Mouse (Mus musculus) mature B cell (primary cell): Measurements from ENCODE around the gene Cradd.

Experiments used
- in situ Hi-C: fragments of 300-500 bp; cut with MboI; formaldehyde crosslinking; loops from 2 replicates; pipeline ENCODE4 v1.14.3; 2019

Gene Cradd

DNA sequence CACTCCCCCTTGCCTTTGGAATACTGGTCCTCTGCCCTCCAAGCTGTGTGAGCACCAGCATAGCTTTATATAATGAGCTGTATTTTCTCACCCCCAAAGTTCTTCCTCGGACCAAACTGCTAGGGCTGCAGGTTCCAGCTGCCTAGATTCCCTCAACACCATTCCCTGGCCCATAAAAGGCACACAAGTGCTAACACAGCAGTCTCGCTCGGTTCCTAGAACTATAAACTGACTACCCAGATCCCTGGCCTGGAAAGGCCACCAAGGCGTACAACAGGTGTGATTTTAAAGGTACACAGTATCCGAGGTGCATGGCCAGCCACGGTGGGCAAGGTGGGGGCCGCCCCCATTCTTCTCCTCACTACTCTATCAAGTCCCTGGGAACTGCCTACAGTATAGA, 54.8 kb downstream of the Cradd start:
- in situ Hi-C loops = no loop called here

DNA sequence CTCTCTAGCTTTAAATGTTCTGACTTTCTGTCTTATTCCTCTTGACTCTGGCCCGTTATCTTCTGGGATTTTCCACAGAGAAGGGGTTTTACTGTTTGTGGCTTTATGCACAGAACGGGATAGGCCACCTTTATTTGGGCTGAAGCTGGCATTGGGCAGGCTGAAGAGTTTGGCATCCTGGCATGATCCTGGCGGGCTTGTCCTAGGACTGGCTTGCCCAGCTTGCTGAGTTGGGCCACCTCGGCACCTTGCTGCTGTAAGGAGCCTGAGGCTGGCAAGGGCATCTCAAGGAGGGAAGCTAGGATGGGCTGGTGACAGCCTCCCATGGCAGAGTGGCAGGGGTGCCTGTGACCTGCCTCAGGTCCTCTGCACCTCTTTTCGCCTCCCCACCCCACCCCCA, 55.6 kb downstream of the Cradd start:
- in situ Hi-C loops = no loop called here

GRCm38 (mm10) chr10:95266983-95267382, 57.0 kb downstream of the Cradd start:
- in situ Hi-C loops = no loop called here

DNA sequence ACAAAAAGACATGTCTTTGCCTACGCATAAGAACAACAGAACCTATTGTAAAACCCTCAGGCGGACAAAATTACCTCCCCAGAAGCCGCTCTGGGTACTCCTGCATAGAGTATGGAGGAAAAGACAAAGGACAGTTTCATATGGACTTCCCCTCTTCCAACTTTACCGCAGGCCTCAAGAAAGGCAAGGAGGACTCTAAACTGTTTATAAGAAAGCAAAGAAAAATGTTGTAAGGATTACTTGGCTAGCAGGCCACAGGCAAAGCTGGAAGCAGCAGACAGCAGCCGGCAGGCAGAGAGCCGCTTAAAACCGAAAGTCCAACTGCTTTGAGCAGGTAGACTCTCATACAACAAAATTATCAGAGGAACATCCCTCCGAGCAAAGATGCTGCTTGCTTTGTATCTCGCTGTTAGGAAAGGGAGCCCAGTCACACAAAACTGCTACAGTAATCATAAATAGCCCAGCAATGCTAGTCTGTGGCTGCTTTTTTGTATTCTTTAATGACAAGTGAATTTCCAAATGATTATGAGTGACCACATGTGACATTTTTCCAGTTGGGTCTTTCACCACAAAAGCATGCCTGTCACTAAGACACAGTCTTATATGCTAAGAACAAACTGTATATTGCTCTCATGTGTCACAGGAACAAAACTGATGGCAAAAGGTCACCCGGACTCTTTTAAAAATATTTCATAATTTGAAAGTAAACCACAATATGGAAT, 57.7 kb downstream of the Cradd start:
- in situ Hi-C loops = no loop called here

DNA sequence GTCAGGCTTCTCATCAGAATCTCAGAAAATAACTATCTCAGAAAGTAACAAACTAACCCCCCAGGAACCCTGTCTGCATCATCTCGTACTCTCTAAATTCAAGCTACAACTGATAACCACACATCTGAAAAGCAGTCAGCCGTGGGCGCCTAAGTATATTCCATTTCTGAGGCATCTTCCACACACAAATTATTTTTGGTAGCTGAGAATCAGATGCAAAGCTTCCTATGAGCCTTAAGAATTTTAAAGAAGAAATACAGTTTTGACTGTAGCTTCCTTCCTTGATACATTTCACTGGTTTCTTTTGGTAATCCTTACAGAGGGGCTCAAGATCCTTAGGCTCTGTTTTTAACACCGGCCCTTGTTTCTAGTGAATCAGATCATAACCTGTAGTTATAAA, 58.4 kb downstream of the Cradd start:
- in situ Hi-C loops = no loop called here

DNA sequence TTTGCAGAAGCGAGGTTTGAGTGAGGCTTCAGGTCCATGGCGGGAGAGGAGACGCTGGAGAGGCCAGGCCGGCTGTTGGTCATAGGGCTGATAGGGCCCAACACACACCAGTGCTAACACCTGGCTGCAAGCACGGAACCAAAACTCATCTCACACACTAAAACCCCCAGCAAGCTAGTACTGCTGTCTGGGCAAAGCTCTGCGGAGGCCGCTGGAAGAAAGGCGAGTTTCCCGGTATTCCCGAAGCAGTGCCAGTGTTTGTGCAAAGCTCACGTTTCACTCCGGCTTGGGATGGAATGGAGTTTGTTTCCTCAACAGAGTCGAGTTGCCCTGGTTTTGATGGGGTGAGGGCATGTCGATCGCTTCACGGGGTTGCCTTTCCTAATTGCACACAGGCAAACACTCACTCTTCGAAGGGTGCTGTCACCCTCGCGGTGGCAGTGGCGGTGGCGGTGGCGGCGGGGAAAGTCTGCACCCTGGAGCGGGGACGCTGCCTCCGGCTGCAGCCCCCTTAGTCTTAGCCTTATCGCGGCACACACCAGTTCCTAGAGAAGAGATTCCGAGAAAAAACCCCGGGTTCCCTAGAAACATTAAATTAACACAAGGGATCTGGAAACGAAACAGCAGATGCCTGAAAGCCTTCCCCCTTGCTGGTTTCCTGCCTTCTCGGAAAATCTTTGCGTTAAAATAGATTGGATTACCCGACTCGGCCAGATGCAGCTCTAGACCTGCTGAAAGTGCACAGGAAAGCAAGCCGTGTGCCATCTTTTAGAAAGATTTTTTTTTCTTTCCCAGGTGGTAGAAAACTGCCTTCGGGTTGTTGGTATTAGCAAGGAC, 59.2 kb downstream of the Cradd start:
- in situ Hi-C loops = no loop called here

DNA sequence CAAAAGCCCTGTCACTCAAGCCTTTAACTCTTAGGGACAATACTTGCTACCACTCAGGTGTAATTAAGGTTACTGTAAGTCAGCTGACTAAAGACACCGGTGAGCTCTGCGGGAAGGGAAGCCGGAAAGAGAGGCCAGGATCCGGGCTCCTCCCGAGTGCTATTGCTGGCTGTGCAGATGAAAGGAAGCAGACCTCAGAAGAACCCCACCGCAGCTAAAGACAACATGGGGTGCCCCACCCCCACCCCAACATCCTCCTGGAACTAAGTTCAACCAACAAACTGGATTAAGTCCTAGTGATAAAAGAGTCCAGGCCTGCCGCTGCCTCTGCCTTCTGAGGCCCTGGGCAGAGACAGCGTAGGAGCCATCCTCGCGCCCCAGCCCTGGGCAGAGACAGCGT, 61.5 kb downstream of the Cradd start:
- in situ Hi-C loops = no loop called here

DNA sequence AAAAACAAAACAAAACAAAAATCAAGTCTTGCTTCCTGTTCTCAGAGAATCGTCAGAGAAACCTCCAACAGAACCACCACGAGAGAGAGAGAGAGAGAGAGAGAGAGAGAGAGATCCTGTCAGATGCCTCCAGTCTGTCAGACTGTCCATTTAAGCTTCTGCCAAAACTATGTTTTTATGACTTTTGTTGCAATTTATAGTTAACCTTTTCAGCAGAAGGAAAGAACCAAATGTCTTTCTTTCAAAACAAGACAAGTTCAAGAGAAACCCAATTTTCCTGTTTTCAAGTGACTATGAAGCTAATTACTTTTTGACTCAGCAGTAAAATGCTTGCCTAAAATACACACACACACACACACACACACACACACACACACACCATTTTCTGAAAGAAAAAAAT, 62.7 kb downstream of the Cradd start:
- in situ Hi-C loops = no loop called here

DNA sequence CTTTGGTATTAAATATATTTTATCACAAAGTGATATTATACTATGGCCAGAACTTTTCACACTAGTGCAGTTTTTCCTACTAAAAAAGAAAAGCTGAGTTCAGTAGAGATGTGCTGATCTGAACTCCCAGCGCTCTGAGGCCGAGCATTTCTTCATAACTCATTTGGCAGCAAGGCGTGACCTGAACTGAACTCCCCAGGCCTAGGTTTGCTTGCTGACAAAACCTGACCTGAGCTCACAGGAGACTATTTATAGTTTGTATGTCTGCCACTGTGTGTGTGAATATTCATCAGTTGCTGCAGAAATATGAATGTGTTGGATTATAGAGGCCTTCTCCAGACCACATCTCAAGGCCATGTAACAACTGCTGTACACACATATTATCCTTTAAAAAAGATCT, 63.5 kb downstream of the Cradd start:
- in situ Hi-C loops = no loop called here

DNA sequence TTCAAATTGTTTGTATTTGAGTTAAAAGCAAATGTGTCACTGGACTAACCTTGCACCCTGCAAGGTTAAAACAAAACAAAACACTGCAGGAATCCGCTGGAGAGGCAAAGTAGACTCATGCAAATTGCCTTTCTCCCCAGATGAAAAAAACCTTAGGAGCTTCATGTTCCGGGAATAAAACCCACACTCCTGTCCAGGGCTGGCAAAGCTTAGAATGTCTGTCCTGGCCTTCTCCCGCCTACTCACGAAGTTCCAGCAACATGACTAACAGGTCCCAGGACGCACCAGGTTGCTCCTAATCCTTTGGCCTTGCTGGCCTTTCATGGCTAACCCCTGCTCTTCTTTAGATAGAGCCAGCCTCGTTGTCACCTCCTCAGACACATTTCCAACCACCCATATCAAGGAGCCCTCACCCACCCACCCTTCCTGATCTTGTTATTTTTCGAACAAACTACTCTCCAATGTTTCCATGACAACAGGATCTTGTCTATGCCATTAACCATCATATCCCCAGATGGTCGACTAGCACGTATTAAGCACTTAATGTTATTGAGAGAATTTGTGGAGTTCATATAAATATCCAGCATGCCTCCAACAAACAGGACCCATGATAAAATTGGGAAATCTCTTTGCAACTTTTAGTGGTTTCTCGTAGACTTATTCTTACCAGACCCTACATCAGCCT, 65.3 kb downstream of the Cradd start:
- in situ Hi-C loops = no loop called here

DNA sequence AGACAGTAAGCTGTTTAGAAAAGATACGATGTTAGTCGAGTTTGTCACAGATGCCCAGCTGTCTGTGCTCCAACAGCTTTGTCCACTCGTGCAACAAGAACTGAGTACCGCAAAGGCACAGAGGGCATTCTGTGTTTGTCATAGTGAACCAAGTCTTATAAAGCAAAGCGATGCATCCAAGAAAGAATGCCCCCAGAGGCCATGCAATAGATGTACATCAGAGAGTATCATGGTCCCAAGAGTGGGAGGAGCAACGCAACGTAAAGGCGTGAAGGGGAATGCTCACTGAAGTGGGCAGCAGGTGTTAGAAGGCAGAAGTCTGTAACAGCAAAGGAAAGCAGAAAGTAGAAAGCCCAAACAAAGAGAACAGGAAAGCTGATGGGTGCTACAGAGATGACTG, 66.0 kb downstream of the Cradd start:
- in situ Hi-C loops = no loop called here

GRCm38 (mm10) chr10:95256095-95256494, 67.8 kb downstream of the Cradd start:
- in situ Hi-C loops = no loop called here

GRCm38 (mm10) chr10:95255018-95255680, 68.8 kb downstream of the Cradd start:
- in situ Hi-C loops = no loop called here

GRCm38 (mm10) chr10:95254453-95255001, 69.4 kb downstream of the Cradd start:
- in situ Hi-C loops = no loop called here

- in situ Hi-C loops = no loop called here
Measured at GRCm38 (mm10) chr10:95254046-95254445, 69.9 kb downstream of the Cradd start.

- in situ Hi-C loops = no loop called here
Measured at GRCm38 (mm10) chr10:95251674-95252073, 72.3 kb downstream of the Cradd start.

DNA sequence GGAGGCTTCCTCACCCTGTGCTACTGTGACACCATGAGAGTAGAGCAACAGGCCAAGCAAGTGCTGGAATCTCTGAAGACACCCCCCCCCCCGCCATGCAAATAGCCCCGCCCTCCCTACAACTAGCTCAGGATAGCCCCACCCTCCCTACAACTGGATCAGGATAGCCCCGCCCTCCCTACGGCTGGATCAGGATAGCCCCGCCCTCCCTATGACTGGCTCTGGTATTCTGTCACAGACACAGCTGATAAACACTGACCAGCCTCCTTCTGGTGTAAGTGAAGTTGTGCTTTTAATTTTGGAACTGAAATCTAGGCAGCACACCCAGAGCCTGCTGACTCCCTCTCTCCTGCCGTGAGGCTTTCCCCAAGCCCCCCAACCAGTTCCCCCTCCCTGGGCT, 75.6 kb downstream of the Cradd start:
- in situ Hi-C loops = no loop called here

DNA sequence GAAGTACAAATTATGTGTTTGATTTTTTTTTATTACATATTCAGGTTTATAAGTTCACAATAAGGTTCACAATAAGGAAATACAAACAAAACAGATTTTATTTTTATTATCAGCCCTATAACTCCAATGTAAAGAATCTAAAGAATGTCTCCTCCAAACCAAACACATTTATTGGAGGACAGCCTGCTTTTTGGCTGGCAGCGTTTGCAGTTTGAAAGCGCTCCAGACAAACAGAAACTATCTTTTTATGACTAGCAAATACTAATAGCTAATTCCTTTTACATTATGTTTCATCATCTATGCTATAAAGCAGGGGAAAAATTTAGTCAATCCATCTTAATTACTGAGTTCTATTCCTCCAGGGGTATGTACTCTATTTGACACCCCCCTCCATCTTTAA, 77.2 kb downstream of the Cradd start:
- in situ Hi-C loops = no loop called here

- in situ Hi-C loops = no loop called here
Measured at GRCm38 (mm10) chr10:95245680-95245982, 78.3 kb downstream of the Cradd start.

GRCm38 (mm10) chr10:95244961-95245679, 78.8 kb downstream of the Cradd start:
- in situ Hi-C loops = no loop called here
